In the genomic region with DNA sequence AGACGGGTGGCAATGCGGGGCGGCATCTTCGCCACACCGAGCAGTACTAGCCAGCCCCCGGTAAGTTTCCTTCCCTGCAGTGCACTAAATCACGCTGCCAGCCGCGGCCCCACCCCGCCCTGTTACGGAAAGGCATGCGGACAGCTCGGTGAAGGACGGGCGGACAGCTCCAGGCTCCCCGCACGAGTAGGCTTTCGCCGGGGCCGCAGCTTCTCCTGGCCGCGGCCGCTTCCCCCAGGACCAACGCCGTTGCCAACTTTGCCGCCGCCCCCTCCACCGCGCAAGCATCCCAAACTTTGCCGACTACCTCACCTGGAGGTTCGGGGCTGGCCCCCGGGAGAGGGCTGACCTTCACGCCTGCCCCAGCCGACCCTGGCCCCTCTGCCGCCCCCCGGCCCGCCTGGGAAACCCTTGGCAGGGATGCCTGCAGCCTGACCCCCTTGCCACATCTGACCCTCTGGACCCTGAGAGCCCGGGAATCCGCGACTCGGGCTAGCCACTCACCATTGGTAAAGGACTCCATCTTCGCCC, we compare ENCODE assay signal across 8 mouse cellular contexts. TPM values are rescaled to one million over a fixed set of nuclear protein-coding genes. Genes with fewer than 3 reads are reported as not detected.
DNase-seq lines count a peak whose midpoint lies in the region; ATAC-seq and TF ChIP-seq lines count a peak whose summit lies in the region.

No protein-coding gene starts in this region.

- no peak for TF ChIP-seq CTCF in hindbrain, postnatal 0 days (IDR thresholded peaks at IDR 0.05; ENCODE audit: low read depth)

- H3K4me1 ChIP-seq in hindbrain, postnatal 0 days (ENCODE audit: insufficient read depth, low read length) = 0 out of 2 replicates have a peak, but pooled peaks cover 6% of the 10 kb centered on the region
- peaks cover 11% of the 10 kb centered on the region for H3K4me1 ChIP-seq in limb, embryonic 15.5 days
- peaks cover 26% of the 10 kb centered on the region for H3K4me1 ChIP-seq in midbrain, embryonic 15.5 days
- peaks cover 11% of the 10 kb centered on the region for H3K4me1 ChIP-seq in stomach, embryonic 16.5 days (ENCODE audit: control insufficient read depth, insufficient read depth, low read length)

- H3K9me3 ChIP-seq in hindbrain, postnatal 0 days (ENCODE audit: low read length) = no peaks in the 10 kb centered on the region
- no peaks in the 10 kb centered on the region for H3K9me3 ChIP-seq in limb, embryonic 15.5 days
- H3K9me3 ChIP-seq in midbrain, embryonic 15.5 days = no peaks in the 10 kb centered on the region
- no peaks in the 10 kb centered on the region for H3K9me3 ChIP-seq in stomach, embryonic 16.5 days (replicated peaks; ENCODE audit: control insufficient read depth, low read length)

- ATAC-seq in hindbrain, postnatal 0 days = peak; percentile 1; the same call in 1 of the 2 replicates
- no peak for ATAC-seq in limb, embryonic 15.5 days (ENCODE audit: insufficient number of reproducible peaks, low FRiP score, low TSS enrichment, low read depth)
- peak; percentile 24 for ATAC-seq in midbrain, embryonic 15.5 days (replicated peaks)
- no peak for ATAC-seq in stomach, embryonic 16.5 days (ENCODE audit: insufficient read depth, low FRiP score)

- DNase-seq in embryo, embryonic 10 days (ENCODE audit: low spot score) = peak; percentile 65
- no peak for DNase-seq in embryo, embryonic 9.5 days (ENCODE audit: extremely low spot score)
- peak; percentile 30 to 44 for DNase-seq in adrenal gland, postnatal 4 days (ENCODE audit: low spot score in 2 of 2)
- DNase-seq in gastrocnemius, adult 18-20 months (ENCODE audit: low spot score) = peak; percentile 84
- DNase-seq in hindbrain, postnatal 0 days (ENCODE audit: low spot score) = peak; percentile 45

- peak overlapping the region; percentile 99 for H3K4me3 ChIP-seq in hindbrain, postnatal 0 days (ENCODE audit: low read length)
- H3K4me3 ChIP-seq in limb, embryonic 15.5 days = peak overlapping the region; percentile 96
- peak overlapping the region; percentile 94 for H3K4me3 ChIP-seq in midbrain, embryonic 15.5 days
- H3K4me3 ChIP-seq in stomach, embryonic 16.5 days (replicated peaks; ENCODE audit: low read length) = peak overlapping the region; percentile 97

- H3K9ac ChIP-seq in hindbrain, postnatal 0 days (replicated peaks; ENCODE audit: low read length) = peak overlapping the region; percentile 99
- peak overlapping the region; percentile 94 for H3K9ac ChIP-seq in limb, embryonic 15.5 days
- H3K9ac ChIP-seq in midbrain, embryonic 15.5 days = peak overlapping the region; percentile 97
- H3K9ac ChIP-seq in stomach, embryonic 16.5 days (ENCODE audit: low read length) = peak overlapping the region; percentile 86

- H3K27ac ChIP-seq in hindbrain, postnatal 0 days = peak overlapping the region; percentile 100
- H3K27ac ChIP-seq in limb, embryonic 15.5 days = peak overlapping the region; percentile 100
- peak overlapping the region; percentile 100 for H3K27ac ChIP-seq in midbrain, embryonic 15.5 days
- H3K27ac ChIP-seq in stomach, embryonic 16.5 days (ENCODE audit: low read length) = peak overlapping the region; percentile 99

- WGBS in hindbrain, postnatal 0 days = under 1% methylated on average over 41 of the region's 42 CpGs
- under 1% methylated on average over 42 of the region's 42 CpGs for WGBS in limb, embryonic 15.5 days
- under 1% methylated on average over 42 of the region's 42 CpGs for WGBS in midbrain, embryonic 15.5 days
- under 1% methylated on average over 42 of the region's 42 CpGs for WGBS in stomach, embryonic 16.5 days

- no peaks in the 10 kb centered on the region for H3K27me3 ChIP-seq in hindbrain, postnatal 0 days (ENCODE audit: insufficient read depth, low read length)
- no peaks in the 10 kb centered on the region for H3K27me3 ChIP-seq in limb, embryonic 15.5 days
- no peaks in the 10 kb centered on the region for H3K27me3 ChIP-seq in midbrain, embryonic 15.5 days (replicated peaks)
- no peaks in the 10 kb centered on the region for H3K27me3 ChIP-seq in stomach, embryonic 16.5 days (ENCODE audit: control insufficient read depth, insufficient read depth, low read length)

- no peaks in the 10 kb centered on the region for H3K36me3 ChIP-seq in hindbrain, postnatal 0 days (ENCODE audit: insufficient read depth, low read length)
- no peaks in the 10 kb centered on the region for H3K36me3 ChIP-seq in limb, embryonic 15.5 days
- no peaks in the 10 kb centered on the region for H3K36me3 ChIP-seq in midbrain, embryonic 15.5 days (replicated peaks)
- no peaks in the 10 kb centered on the region for H3K36me3 ChIP-seq in stomach, embryonic 16.5 days (ENCODE audit: control insufficient read depth, insufficient read depth, low read length)

- H3K4me2 ChIP-seq in hindbrain, postnatal 0 days (ENCODE audit: low read depth, low read length) = peak overlapping the region; percentile 83
- H3K4me2 ChIP-seq in limb, embryonic 15.5 days = peak overlapping the region; percentile 53
- peak overlapping the region; percentile 68 for H3K4me2 ChIP-seq in midbrain, embryonic 15.5 days
- H3K4me2 ChIP-seq in stomach, embryonic 16.5 days (ENCODE audit: low read depth, low read length) = peak overlapping the region; percentile 75

RNA-seq across cellular contexts. Expression of gene Lnpep, which starts 0.9 kb away (rescaled TPM):
- 100 to 1,000 TPM; 113 to 129 TPM for total RNA-seq in adrenal gland, postnatal 4 days (2021)
- 10 to 100 TPM; 51.2 to 57.0 TPM for total RNA-seq in gastrocnemius, adult 18-20 months (2021)
- total RNA-seq in hindbrain, postnatal 0 days (2014; rRNA removed) = 21.0 and 23.4 TPM in 2 replicates
- 7.4 and 7.8 TPM in 2 replicates for polyA plus RNA-seq in hindbrain, postnatal 0 days (2015; fragmentation: Nextera tagmentation; extraction: Ambion mirVana)
- polyA plus RNA-seq in limb, embryonic 15.5 days (2015; fragmentation: Nextera tagmentation; extraction: Ambion mirVana) = 9.7 and 10.8 TPM in 2 replicates
- 8.3 and 8.6 TPM in 2 replicates for polyA plus RNA-seq in midbrain, embryonic 15.5 days (2015; fragmentation: Nextera tagmentation; extraction: Ambion mirVana)
- 9.3 and 10.1 TPM in 2 replicates for polyA plus RNA-seq in stomach, embryonic 16.5 days (2015; fragmentation: Nextera tagmentation; extraction: Ambion mirVana)

Comparison
In these comparisons a context has a peak if more than half of its experiments do, and no peak if none do; other contexts are left out.
1. ATAC-seq: peak in hindbrain, postnatal 0 days (single experiment) and midbrain, embryonic 15.5 days (single experiment); none in limb, embryonic 15.5 days (single experiment) and stomach, embryonic 16.5 days (single experiment).
2. Peak in every context shown above with its lines, with median percentiles within 50 percentile points of each other: H3K27ac ChIP-seq, H3K4me2 ChIP-seq, H3K4me3 ChIP-seq and H3K9ac ChIP-seq.